Mouse (Mus musculus): ENCODE measurements around the gene Rfng. TPM values are rescaled to one million over a fixed set of nuclear protein-coding genes. Genes with fewer than 3 reads are reported as not detected.
A peak's percentile ranks its signal among the peaks of the same experiment; 100 is the strongest.
"Not testable (repeated sequence)": the region's sequence is repeated elsewhere in the genome, so short reads cannot be mapped to it uniquely, and the experiment has no call there.

Gene Rfng
- total RNA-seq, 2 experiments from 2014 or later: 12.3 to 13.9 TPM

- DNase-seq (ENCODE audit: low spot score): no peak
- intact Hi-C loops (cut with DNase I): no loop called here
Measured at GRCm38 (mm10) chr11:120818251-120818650, 34.2 kb upstream of the Rfng start.

GRCm38 (mm10) chr11:120817358-120817757, 33.4 kb upstream of the Rfng start:
- intact Hi-C loops (cut with DNase I): no loop called here
- no peak for DNase-seq (ENCODE audit: low spot score)

GRCm38 (mm10) chr11:120812068-120812467, 28.1 kb upstream of the Rfng start:
- intact Hi-C loops (cut with DNase I): no loop called here
- DNase-seq (ENCODE audit: low spot score): no peak

- no peak for DNase-seq (ENCODE audit: low spot score)
- intact Hi-C loops (cut with DNase I): no loop called here
Measured at GRCm38 (mm10) chr11:120808010-120808409, 24.0 kb upstream of the Rfng start.

GRCm38 (mm10) chr11:120805375-120806298, 21.6 kb upstream of the Rfng start:
- intact Hi-C loops (cut with DNase I): no loop called here
- no peak for DNase-seq (ENCODE audit: low spot score)

GRCm38 (mm10) chr11:120804769-120805168, 20.8 kb upstream of the Rfng start:
- no peak for DNase-seq (ENCODE audit: low spot score)
- intact Hi-C loops (cut with DNase I): no loop called here

GRCm38 (mm10) chr11:120804274-120804673, 20.3 kb upstream of the Rfng start:
- DNase-seq (ENCODE audit: low spot score): no peak
- intact Hi-C loops (cut with DNase I): no loop called here

- intact Hi-C loops (cut with DNase I): loop anchor here (1.0 kb wide), 1 partner anchor 80 kb away; no protein-coding TSS in a partner anchor
- peak; percentile 79 for DNase-seq (ENCODE audit: low spot score)
Measured at GRCm38 (mm10) chr11:120800061-120800904, 16.3 kb upstream of the Rfng start.

- intact Hi-C loops (cut with DNase I): no loop called here
- DNase-seq (ENCODE audit: low spot score): no peak
Measured at GRCm38 (mm10) chr11:120799316-120799890, 15.4 kb upstream of the Rfng start.

- no peak for DNase-seq (ENCODE audit: low spot score)
- intact Hi-C loops (cut with DNase I): no loop called here
Measured at GRCm38 (mm10) chr11:120798244-120798643, 14.2 kb upstream of the Rfng start.

- DNase-seq (ENCODE audit: low spot score): no peak
- intact Hi-C loops (cut with DNase I): loop anchor here (1.0 kb wide), 1 partner anchor 12 kb away; the partner anchor contains the start of genes Gps1 and Rfng
Measured at GRCm38 (mm10) chr11:120796614-120796946, 12.6 kb upstream of the Rfng start.

GRCm38 (mm10) chr11:120795756-120796613, 12.0 kb upstream of the Rfng start, which contains the start of gene Dus1l:
Gene Dus1l, minus strand, starts transcription at chr11:120796403.
- intact Hi-C loops (cut with DNase I): loop anchor here (1.0 kb wide), 1 partner anchor 12 kb away; the partner anchor contains the start of genes Gps1 and Rfng
- DNase-seq (ENCODE audit: low spot score): peak; percentile 89

GRCm38 (mm10) chr11:120792652-120793051, 8.6 kb upstream of the Rfng start:
- no peak for DNase-seq (ENCODE audit: low spot score)
- intact Hi-C loops (cut with DNase I): no loop called here

GRCm38 (mm10) chr11:120789810-120790209, 5.8 kb upstream of the Rfng start:
- intact Hi-C loops (cut with DNase I): no loop called here
- no peak for DNase-seq (ENCODE audit: low spot score)

GRCm38 (mm10) chr11:120789355-120789754, 5.3 kb upstream of the Rfng start:
- intact Hi-C loops (cut with DNase I): no loop called here
- no peak for DNase-seq (ENCODE audit: low spot score)

- intact Hi-C loops (cut with DNase I); DNase-seq (ENCODE audit: low spot score): not testable (repeated sequence)
Measured at GRCm38 (mm10) chr11:120788460-120788859, 4.5 kb upstream of the Rfng start.

- intact Hi-C loops (cut with DNase I): no loop called here
- DNase-seq (ENCODE audit: low spot score): no peak
Measured at GRCm38 (mm10) chr11:120785145-120785544, 1.1 kb upstream of the Rfng start.

GRCm38 (mm10) chr11:120783426-120784063, 462 bp downstream of the Rfng start:
- no peak for DNase-seq (ENCODE audit: low spot score)
- intact Hi-C loops (cut with DNase I): loop anchor here (1.0 kb wide), 1 partner anchor 13 kb away; the partner anchor contains the start of gene Dus1l

GRCm38 (mm10) chr11:120781361-120781760, 2.6 kb downstream of the Rfng start:
- DNase-seq (ENCODE audit: low spot score); intact Hi-C loops (cut with DNase I): not testable (repeated sequence)

Data from heart, postnatal 25 days (tissue).